Mouse (Mus musculus) heart, embryonic 13.5 days (tissue): ENCODE data around the gene Eya4. TPM values are rescaled to one million over a fixed set of nuclear protein-coding genes. Genes with fewer than 3 reads are reported as not detected.

Experiments
- ATAC-seq: fragments of 200-750 bp; cut with Nextera tagmentation; 2 replicates; pipeline ENCODE4 v1.8.0; 2017; ENCODE audit warnings: moderate TSS enrichment; ENCODE audit not compliant: insufficient number of reproducible peaks, low FRiP score, low TSS enrichment; ENCODE audit errors: extremely low read depth
- H3K27ac ChIP-seq: fragments of 300-500 bp; sonication (generic); replicated peaks from 2 replicates; pipeline ENCODE4 v1.5.1; 2015; ENCODE audit warnings: moderate library complexity, mild to moderate bottlenecking, inconsistent platforms
- H3K27me3 ChIP-seq: fragments of 300-500 bp; sonication (generic); replicated peaks from 2 replicates; pipeline ENCODE4 v1.6.1; 2015; ENCODE audit warnings: mild to moderate bottlenecking, inconsistent platforms
- H3K36me3 ChIP-seq: fragments of 300-500 bp; sonication (generic); 2 replicates; pipeline ENCODE4 v1.6.1; 2015; ENCODE audit warnings: mild to moderate bottlenecking, inconsistent platforms
- H3K4me1 ChIP-seq: fragments of 300-500 bp; sonication (generic); 2 replicates; pipeline ENCODE4 v1.6.1; 2015; ENCODE audit warnings: inconsistent platforms
- H3K4me2 ChIP-seq: fragments of 300-500 bp; sonication (generic); 2 replicates; pipeline ENCODE4 v1.6.1; 2015; ENCODE audit warnings: inconsistent platforms, mild to moderate bottlenecking, moderate library complexity
- H3K4me3 ChIP-seq: fragments of 300-500 bp; sonication (generic); 2 replicates; pipeline ENCODE4 v1.5.1; 2015; ENCODE audit warnings: moderate library complexity, mild to moderate bottlenecking, inconsistent platforms
- H3K9ac ChIP-seq: fragments of 300-500 bp; sonication (generic); 2 replicates; pipeline ENCODE4 v1.6.1; 2015; ENCODE audit warnings: inconsistent platforms, mild to moderate bottlenecking, moderate library complexity
- H3K9me3 ChIP-seq: fragments of 300-500 bp; sonication (generic); 2 replicates; pipeline ENCODE4 v1.6.1; 2016; ENCODE audit warnings: inconsistent platforms
- WGBS: fragments of 180-500 bp; shearing (Covaris S2); methylation state at CpG from one replicate; pipeline ENCODE4 v1.1.7; 2015; ENCODE audit warnings: mixed read lengths; 5-methylcytosine and 5-hydroxymethylcytosine counted together
- polyA plus RNA-seq: library from polyadenylated mRNA; unstranded; fragments of >200 nt; fragmentation: Nextera tagmentation; extraction: Ambion mirVana; gene quantifications from 2 replicates; pipeline ENCODE4 v1.2.1, GENCODE M21; 2015

Gene Eya4
- polyA plus RNA-seq, 1 experiment from 2014 or later: 1.0 TPM

- Histone ChIP-seq H3K27ac (no peak overlapping the region), H3K9ac (no peak overlapping the region), H3K9me3 (no peaks in the 10 kb centered on the region), H3K27me3 (no peaks in the 10 kb centered on the region), H3K4me1 (no peaks in the 10 kb centered on the region), H3K4me2 (no peak overlapping the region), H3K4me3 (no peak overlapping the region), H3K36me3 (no peaks in the 10 kb centered on the region)
- WGBS: 64% methylated on average over 5 of the region's 5 CpGs
- no peak for ATAC-seq
Observed at GRCm38 (mm10) chr10:23060041-23060693, 290.4 kb downstream of the Eya4 start.

DNA sequence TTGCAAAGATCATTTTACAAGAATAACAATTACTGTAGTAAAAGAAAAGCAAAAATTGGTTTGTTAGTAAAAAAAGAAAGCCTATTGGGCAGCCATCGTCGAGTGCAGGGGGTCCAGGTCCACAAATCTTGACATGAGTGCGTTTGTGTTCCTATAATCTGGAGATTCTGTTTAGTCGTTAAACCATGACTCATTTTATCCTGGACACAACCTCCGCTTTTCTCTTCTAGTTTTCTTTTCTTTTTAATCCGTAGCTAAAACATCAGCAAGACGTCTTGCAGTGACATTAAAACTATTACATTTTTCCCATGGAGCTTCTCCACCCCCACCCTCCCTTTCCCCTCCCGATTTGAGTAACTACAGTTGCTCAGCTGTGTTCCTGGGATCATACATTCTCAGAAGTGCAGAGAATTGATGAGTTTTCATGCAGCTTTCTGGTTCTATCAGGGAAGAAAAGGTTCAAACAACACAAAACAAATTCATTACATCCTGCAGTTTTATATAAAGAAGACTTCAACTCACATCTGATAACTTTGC lies 297.1 kb downstream of the Eya4 start:
- H3K4me3 ChIP-seq: no peak overlapping the region
- H3K9ac ChIP-seq: no peak overlapping the region
- no peak overlapping the region for H3K27ac ChIP-seq
- WGBS: 69% methylated on average over 8 of the region's 8 CpGs
- H3K36me3 ChIP-seq: no peaks in the 10 kb centered on the region
- no peaks in the 10 kb centered on the region for H3K4me1 ChIP-seq
- no peak overlapping the region for H3K4me2 ChIP-seq
- no peak for ATAC-seq
- H3K9me3 ChIP-seq: no peaks in the 10 kb centered on the region
- H3K27me3 ChIP-seq: no peaks in the 10 kb centered on the region
